Mouse (Mus musculus) T-helper 17 cell (primary cell): ENCODE results near the gene Cacna2d2.
"Not testable (repeated sequence)": the region's sequence is repeated elsewhere in the genome, so short reads cannot be mapped to it uniquely, and the experiment has no call there.

Experiments used
- in situ Hi-C, 2 experiments: fragments of 300-600 bp; cut with MboI, MseI; formaldehyde crosslinking; loops; 1 replicate in 1 of 2; 2 replicates in 1 of 2; pipeline ENCODE4 v1.15.1; 2025; ENCODE audit warnings: high pct_unique_total_duplicates in 2 of 2

Gene Cacna2d2

DNA sequence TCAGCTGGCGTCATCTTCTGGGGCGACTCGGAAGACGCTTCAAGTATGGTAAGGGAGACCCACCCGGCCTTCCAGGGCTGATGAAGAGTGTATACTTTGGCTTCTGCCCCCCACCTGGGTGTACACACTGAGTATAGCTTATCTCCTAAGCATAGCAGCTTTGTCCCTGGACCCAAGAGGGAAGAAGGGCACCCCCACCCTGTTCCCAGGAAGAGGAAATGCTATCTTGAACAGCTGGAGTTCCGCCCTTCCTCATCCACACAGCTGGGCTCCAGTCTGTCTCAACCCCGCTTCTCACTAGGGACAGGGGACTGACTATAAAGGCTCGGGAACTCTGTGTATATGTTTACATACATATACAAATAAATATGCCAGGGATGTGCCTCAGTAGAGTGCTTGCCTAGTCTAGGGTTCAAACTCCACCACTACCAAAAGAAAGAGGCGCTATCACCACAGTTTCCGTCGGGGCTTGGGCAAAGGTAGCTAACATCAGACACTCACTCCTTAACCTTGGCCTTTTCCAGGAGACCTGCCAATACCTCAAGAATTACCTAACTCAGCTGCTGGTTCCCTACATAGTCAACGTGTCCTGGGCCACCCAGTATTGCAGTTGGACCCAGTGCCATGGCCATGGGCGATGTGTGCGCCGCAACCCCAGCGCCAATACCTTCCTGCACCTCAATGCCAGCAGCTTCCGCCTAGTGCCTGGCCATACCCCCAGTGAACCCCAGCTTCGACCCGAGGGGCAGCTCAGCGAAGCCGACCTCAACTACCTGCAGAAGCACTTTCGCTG, 172.3 kb downstream of the Cacna2d2 start:
- in situ Hi-C loops, result no loop called here

- in situ Hi-C loops, result no loop called here
Measured at GRCm38 (mm10) chr9:107572327-107572662, 172.9 kb downstream of the Cacna2d2 start.

- in situ Hi-C loops, result not testable (repeated sequence)
Measured at GRCm38 (mm10) chr9:107573774-107574173, 174.4 kb downstream of the Cacna2d2 start.

- in situ Hi-C loops, result no loop called here
Measured at GRCm38 (mm10) chr9:107575579-107576356, 176.4 kb downstream of the Cacna2d2 start.

DNA sequence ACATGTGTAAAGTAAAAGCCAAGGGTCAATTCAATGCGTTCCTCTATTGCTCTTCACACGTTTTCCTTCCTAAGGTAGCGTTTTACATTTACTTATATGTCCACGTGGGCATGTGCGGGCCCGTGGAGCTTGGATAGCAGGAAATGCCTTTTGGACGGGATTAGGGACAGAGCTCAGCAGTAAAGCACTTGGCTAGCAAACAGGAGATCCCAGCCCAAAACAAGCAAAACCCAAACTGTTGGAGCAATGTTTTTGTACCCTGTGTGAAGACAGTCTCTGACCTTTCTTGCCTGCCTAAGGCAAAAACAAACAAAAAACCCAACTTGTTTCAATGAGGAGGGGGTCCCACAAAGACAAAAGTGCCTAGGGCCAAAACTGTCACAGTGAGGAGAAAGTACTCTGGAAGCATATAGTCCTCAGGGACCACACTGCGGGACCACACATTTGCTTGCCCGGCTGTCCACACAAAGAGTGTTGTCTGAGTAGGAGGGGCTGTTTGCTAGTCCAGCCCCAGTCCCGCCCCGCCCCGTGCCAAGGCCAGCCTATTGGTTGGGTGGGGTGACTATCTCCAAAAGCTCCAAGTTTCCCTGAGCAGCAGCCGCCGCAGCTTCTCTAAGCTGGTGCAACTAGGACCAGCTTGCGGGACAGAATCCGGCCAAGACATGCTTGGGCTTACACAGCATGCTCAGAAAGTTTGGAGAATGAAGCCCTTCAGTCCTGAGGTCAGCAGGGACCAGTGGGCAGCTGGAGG, 177.1 kb downstream of the Cacna2d2 start, which contains the start of gene Hyal1:
Gene Hyal1, plus strand, starts transcription at position 571 of the 751 bp plus-strand sequence.
- in situ Hi-C loops, result no loop called here

GRCm38 (mm10) chr9:107577871-107578270, 178.5 kb downstream of the Cacna2d2 start:
- in situ Hi-C loops, result no loop called here

- in situ Hi-C loops, result no loop called here
Measured at GRCm38 (mm10) chr9:107578587-107578986, 179.2 kb downstream of the Cacna2d2 start, which contains the start of gene Naa80. TSS of gene Naa80 (plus strand) at chr9:107578887.
